Mouse (Mus musculus) cerebellum, adult 11 months (tissue): Measurements from ENCODE around the gene Gpr107.

Experiments
- DNase-seq: peaks from one replicate; pipeline ENCODE4 v3.0.0; 2022

The Gpr107 gene

DNA sequence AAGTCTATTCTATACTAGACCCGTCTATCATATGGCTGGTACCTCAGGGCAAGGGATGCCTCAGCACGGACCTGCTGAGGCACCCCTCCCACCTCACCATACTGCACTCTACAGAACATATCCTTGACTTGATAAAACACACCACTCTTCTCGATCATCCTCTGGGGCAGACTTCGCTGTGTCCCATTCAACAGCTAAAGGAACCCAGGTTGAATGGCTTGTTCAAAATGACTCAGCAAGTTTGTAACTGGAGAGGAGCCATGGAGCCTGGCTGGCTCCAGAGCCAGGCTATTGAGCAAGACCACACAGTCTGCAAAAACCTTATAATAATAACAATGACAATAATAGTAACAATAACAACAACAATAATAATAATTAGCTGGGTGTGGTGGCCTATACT, 24.2 kb upstream of the Gpr107 start:
- DNase-seq, result no peak

- DNase-seq, result no peak
Observed at GRCm38 (mm10) chr2:31129742-31130518, 22.2 kb upstream of the Gpr107 start.

DNA sequence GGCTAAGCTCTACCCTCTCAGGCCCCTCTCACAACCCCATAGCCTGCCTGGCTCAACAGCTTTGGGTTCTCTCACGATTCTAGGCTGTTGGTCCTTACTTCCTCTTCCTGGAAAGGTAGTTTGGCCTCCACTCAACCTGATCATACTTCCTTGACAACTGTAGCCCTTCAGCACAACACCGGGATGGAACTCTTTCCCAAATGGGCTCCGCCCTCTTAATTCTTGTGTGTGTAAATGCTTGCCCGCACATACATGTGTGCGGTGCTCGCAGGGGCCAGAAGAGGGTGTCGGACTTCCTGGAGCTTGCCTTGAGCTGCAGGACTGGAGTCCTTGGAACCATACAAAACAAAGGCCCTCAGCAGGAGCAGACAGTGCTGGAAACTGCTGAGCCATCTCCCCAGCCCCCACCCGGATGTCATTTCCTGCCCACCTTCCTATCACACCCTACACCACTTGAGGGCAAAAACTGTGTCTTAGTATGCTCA, 21.3 kb upstream of the Gpr107 start:
- DNase-seq, result no peak

GRCm38 (mm10) chr2:31132682-31133081, 19.4 kb upstream of the Gpr107 start:
- DNase-seq, result peak; percentile 49

DNA sequence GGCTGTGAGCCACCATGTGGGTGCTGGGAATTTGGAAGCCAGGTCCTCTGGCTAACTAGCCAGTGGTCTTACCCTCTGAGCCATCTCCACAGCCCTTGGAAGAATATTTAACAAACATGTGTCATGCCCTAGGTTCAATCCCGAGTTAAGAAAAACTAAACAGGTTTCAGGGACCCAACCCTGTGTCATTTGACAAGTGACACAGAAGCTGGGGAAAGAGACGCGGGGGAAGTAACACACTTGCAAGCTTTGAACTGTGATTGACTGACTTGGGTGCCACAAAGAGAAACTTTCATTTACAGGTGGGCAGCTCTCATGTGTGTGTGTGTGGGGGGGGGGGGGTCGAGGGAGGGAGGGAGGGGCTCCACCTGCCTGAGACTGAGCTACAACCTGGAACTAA, 18.1 kb upstream of the Gpr107 start:
- no peak for DNase-seq

DNA sequence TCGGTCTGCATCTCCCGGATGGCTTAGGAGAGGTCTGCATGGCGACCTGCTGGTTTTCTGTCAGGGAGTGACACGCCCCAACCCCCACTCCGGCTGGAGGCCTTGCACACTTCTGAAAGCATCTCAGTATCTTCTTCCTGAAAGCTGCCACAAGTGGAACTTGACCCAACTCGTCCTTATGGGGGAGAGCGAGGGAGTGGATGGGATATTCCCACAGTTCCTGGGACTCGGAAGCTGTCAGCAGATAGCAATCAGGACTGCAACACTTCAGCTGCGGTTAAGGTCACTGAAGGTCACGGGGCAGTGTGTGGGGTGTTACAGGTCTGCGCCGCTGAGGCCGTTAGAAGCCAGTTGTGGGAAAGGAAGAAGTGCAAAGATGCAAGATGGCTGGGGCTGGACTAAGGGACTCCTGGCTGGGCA, 16.6 kb upstream of the Gpr107 start:
- DNase-seq, result no peak

GRCm38 (mm10) chr2:31136338-31136737, 15.8 kb upstream of the Gpr107 start:
- no peak for DNase-seq

DNA sequence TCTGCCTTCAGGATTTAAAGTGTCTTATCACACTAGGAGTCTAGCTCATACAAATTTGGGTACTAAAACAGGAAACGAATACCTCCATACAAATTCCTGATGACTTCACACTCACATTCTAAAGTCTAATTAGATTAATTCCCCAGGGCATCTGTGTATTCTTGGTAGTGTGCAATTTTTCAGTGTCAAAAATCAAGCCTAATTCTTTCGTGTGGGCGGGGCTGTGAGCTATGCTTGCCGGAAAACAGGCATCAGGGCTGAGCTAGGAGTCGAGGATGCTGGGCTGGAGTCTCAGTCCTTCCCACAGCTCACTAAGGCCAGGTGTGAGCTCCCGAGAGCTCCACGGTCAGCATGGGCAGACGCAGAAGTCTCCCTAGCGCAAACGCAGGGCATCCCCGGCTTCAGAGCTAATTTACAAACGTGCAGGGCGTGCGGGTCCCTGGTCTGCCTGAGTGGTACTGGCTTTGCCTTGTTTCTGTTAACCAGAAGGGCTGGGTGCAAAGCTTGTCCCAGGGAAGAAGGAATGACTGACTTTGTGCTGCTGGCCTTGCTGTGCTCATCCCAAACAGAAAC, 15.0 kb upstream of the Gpr107 start:
- no peak for DNase-seq

GRCm38 (mm10) chr2:31139174-31139632, 12.9 kb upstream of the Gpr107 start:
- DNase-seq, result no peak

DNA sequence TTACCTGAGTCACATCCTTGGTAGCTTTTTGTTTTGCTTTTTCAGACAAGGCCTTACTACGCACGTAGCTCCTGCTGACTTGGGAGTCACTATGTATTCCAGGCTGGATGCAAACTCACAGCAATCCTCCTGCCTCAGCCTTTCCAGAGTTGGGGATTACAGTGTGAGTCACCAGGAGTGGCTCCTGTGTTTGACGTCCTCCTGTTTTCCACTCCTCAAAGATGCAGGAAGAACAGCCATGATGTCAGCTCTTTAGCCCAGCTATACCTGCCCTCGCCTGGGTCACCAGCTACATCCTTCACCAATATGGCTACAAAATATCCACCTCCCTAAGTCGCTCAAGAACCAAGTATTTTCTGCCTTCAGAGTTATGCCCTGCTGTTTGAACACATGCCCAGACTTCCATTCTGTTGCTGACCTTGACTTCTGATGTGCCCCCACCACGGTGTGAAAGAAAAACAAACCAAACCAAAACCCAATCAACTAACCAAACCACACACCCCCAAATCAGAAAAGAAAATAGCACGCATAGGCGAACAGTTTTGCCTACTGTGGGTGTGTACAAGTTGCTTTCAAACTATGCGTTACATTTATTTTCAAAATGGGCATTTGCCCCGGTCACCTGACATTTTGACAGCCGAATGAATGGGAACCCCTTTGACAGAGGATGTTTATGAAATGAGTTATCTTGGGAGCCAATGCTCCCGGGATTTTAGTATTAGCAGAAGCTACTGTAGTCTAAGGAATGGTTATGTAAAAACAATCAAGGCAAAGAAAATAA, 11.9 kb upstream of the Gpr107 start:
- DNase-seq, result no peak

GRCm38 (mm10) chr2:31140772-31141073, 11.4 kb upstream of the Gpr107 start:
- no peak for DNase-seq

- peak; percentile 58 for DNase-seq
Observed at GRCm38 (mm10) chr2:31141074-31141866, 10.8 kb upstream of the Gpr107 start.

- DNase-seq, result peak; percentile 84
Observed at GRCm38 (mm10) chr2:31141867-31142454, 10.2 kb upstream of the Gpr107 start, which contains the start of gene Fnbp1. Fnbp1 (minus strand) TSS chr2:31142008.

DNA sequence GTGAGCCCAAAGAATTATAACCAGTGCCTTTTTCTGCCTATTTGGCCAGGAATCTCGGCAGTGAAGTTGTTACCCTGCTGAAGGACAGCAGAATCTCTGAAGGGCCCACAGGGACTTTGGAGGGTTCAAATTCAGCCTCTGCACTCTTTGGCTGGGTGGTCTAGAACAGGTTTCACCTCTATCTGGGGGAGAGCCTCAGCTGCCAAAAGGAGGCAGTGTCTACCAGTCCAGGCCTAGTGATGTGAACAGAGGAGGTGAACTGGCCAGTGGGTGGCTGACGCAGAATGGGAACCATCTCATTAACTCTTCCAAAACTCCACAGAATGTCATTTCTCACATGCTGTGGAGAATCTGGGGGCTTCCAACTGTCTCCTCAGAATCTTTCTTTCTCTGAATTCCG, 9.6 kb upstream of the Gpr107 start:
- no peak for DNase-seq

- DNase-seq, result no peak
Observed at GRCm38 (mm10) chr2:31143326-31143725, 8.8 kb upstream of the Gpr107 start.

DNA sequence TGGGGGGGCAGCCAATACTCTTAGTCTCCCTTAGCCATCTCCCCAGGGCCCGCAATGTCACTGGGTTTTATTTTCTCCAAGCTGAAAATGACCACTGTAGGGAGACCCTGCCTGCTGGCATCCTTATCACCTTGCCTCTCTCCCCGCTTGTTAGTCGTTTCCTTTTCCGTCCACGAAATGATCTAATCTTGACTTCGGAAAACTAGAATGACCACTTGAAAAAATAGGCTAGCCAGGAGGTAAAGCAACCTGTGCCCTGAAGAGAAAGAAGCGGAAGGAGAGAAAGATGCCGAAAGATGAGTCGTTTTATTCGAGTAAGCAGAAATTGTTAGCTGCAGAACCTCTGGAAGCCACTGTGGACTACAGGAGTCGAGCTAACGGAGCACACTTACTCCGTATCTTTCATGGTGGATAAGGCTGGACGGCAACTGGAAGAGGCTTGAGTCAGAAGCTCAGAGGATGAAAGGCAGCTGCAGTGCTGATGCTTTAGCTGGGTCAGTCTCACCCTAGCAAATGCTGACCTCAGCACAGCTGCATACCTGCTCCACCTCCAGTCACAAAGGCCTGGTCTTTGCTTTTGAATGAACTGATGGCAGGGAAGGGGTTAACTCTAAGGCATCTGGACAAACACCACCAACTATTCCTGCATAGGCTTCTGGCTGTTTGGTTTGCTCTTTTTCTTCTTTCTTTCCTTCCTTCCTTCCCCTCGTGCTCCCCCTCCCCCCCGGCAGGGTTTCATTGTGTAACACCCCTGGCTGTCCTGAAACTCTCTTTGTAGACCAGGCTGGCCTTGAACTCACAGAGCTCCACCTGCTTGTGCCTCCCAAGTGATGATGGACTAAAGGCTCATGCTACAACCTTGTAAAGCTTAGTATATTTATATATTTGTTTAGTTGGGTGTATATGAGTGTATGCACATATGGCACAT, 8.1 kb upstream of the Gpr107 start:
- no peak for DNase-seq

DNA sequence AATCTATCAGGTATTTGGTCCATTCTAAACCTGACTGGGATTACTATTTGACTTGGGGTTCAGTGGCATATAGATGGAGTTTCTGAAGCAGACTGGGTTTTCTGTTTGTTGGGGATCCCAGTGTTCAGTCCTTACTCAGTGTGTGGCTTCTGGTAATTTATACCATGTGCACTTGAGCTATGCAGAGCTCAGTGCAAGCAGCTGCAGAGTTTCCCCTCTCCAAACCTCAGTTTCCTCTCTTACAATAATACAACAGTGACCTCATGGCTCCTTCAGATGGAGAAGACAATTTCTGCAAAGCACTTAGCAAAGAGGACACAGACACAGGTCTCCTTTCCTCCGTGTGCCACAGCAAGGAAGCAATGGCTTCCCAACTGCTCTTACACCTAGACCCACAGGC, 7.2 kb upstream of the Gpr107 start:
- no peak for DNase-seq

- no peak for DNase-seq
Observed at GRCm38 (mm10) chr2:31147054-31147453, 5.1 kb upstream of the Gpr107 start.

DNA sequence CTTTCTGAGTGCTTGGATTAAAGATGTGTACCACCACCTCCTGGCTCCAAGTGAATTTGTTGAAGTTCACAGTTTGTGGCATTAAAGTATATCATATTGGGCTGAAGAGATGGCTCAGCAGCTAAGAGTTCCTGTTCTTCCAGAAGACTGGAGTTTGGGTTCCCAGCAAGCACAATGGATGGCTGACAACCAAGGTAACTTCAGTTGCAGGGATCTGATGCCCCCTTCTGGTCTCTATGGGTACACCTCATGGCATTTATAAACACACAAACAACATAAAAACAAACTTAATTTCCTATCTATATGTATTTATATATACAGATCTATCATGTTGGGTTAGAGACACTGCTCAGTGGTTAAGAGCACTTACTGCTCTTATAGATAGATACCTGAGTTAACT, 1.4 kb upstream of the Gpr107 start:
- no peak for DNase-seq

- no peak for DNase-seq
Observed at GRCm38 (mm10) chr2:31156846-31157245, 4.7 kb downstream of the Gpr107 start.

GRCm38 (mm10) chr2:31160147-31160920, 8.2 kb downstream of the Gpr107 start:
- no peak for DNase-seq
